Mouse (Mus musculus): ENCODE data around the gene Ptprm.
A peak's percentile ranks its signal among the peaks of the same experiment; 100 is the strongest.

Gene Ptprm

GRCm38 (mm10) chr17:67345157-67345556 is 9.1 kb downstream of the Ptprm start:
- no peak for DNase-seq (ENCODE audit: low spot score)

- DNase-seq (ENCODE audit: low spot score): no peak
These were observed 10.8 kb downstream of the Ptprm start for GRCm38 (mm10) chr17:67343471-67343870.

GRCm38 (mm10) chr17:67343006-67343405 is 11.3 kb downstream of the Ptprm start:
- no peak for DNase-seq (ENCODE audit: low spot score)

GRCm38 (mm10) chr17:67340362-67340761 is 13.9 kb downstream of the Ptprm start:
- DNase-seq (ENCODE audit: low spot score): no peak

GRCm38 (mm10) chr17:67339569-67339968 is 14.7 kb downstream of the Ptprm start:
- no peak for DNase-seq (ENCODE audit: low spot score)

GRCm38 (mm10) chr17:67334310-67334709 is 19.9 kb downstream of the Ptprm start:
- no peak for DNase-seq (ENCODE audit: low spot score)

GRCm38 (mm10) chr17:67329435-67329834 is 24.8 kb downstream of the Ptprm start:
- no peak for DNase-seq (ENCODE audit: low spot score)

GRCm38 (mm10) chr17:67324499-67324832 is 29.8 kb downstream of the Ptprm start:
- DNase-seq (ENCODE audit: low spot score): no peak

- no peak for DNase-seq (ENCODE audit: low spot score)
These were observed 30.3 kb downstream of the Ptprm start for GRCm38 (mm10) chr17:67323777-67324498.

GRCm38 (mm10) chr17:67314491-67315205 is 39.6 kb downstream of the Ptprm start:
- no peak for DNase-seq (ENCODE audit: low spot score)

GRCm38 (mm10) chr17:67308421-67308820 is 45.8 kb downstream of the Ptprm start:
- DNase-seq (ENCODE audit: low spot score): no peak

- no peak for DNase-seq (ENCODE audit: low spot score)
These were observed 48.0 kb downstream of the Ptprm start for GRCm38 (mm10) chr17:67306066-67306845.

- DNase-seq (ENCODE audit: low spot score): no peak
These were observed 49.4 kb downstream of the Ptprm start for GRCm38 (mm10) chr17:67304831-67305230.

GRCm38 (mm10) chr17:67303326-67304099 is 50.7 kb downstream of the Ptprm start:
- no peak for DNase-seq (ENCODE audit: low spot score)

GRCm38 (mm10) chr17:67302569-67302968 is 51.7 kb downstream of the Ptprm start:
- no peak for DNase-seq (ENCODE audit: low spot score)

GRCm38 (mm10) chr17:67302074-67302473 is 52.2 kb downstream of the Ptprm start:
- DNase-seq (ENCODE audit: low spot score): no peak

- DNase-seq (ENCODE audit: low spot score): no peak
These were observed 52.9 kb downstream of the Ptprm start for GRCm38 (mm10) chr17:67301367-67301766.

- DNase-seq (ENCODE audit: low spot score): no peak
These were observed 55.9 kb downstream of the Ptprm start for GRCm38 (mm10) chr17:67298269-67298798.

- DNase-seq (ENCODE audit: low spot score): no peak
These were observed 57.4 kb downstream of the Ptprm start for GRCm38 (mm10) chr17:67296604-67297595.

GRCm38 (mm10) chr17:67290662-67291240 is 63.5 kb downstream of the Ptprm start:
- DNase-seq (ENCODE audit: low spot score): peak; percentile 6
